Mouse (Mus musculus) left cerebral cortex, adult 11 months (tissue): ENCODE results near the gene Coil.
"Not testable (repeated sequence)": the region's sequence is repeated elsewhere in the genome, so short reads cannot be mapped to it uniquely, and the experiment has no call there.

Experiments
- DNase-seq: peaks from one replicate; pipeline ENCODE4 v3.0.0; 2022; ENCODE audit warnings: low spot score

Coil gene

DNA sequence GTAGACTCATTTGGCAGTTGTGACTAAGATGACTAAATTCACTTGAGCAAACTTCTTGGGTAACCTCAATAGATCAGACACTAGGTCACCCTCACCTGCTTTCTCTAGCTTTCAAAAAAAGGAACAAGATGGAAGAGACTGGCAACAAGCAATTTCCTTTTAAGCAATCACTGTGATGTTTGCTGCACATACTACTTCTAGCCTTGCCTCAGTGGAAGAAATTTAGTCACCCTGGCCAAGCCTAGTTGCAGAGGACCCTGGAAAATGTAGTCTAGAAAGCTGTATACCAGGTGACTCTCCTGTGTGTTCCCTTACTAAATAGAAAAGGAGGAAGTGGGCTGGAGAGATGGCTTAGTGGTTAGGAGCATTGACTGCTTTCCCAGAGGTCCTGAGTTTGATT is 36.4 kb downstream of the Coil start:
- DNase-seq, result no peak

DNA sequence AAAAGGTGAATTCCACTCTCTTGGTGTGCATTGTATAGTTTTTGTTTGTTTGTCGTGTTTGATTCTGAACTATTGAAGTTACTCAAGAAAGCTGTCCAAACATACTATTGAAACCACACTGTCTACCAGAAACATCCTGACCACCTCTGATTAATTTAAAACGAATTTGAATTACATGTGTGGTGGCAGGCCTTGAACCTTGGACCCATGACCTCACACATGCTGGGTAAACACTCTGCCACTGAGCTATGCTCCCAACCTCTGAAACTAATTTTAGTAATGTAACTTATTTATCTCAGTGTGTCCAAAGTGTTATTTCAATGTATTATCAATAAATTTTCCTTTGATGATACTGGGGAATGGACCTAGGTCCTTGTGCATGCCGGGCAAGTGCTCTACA is 37.5 kb downstream of the Coil start:
- DNase-seq, result no peak

DNA sequence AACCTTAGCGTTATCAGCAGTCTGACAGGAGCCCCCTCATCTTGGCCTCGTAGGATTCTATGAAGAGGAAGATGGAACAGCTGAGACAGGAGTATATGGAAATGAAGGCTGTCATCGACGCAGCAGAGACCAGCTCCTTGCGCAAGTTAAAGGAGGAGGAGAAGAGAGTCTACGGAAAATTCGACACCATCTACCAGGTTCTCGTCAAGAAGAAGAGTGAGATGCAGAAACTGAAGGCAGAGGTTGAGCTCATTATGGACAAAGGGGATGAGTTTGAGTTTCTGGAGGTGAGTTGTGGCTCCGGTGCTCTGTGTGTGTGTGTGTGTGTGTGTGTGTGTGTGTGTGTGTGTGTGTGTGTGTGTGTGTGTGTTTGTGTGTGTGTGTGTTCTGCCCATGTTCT is 39.0 kb downstream of the Coil start:
- DNase-seq, result no peak

DNA sequence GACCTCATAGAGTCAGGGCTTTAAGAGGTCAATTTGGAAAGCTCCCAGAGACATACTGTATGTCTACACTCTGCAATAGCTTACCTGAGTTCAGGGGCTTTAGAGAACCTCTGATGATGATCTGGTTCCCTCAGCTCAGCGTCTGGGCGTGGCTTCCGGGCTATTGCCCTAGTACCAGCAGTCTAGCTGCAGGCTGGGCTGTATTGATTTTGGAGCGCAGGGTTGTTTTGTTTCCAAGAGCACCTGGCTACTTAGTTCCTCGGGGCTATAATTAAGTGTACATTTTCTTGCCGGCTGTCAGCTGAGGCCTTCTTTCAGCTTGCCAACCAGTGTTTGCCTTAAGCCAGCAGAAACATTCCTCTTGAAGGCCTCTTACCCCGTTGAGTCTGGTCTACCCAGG is 39.4 kb downstream of the Coil start:
- DNase-seq, result no peak

DNA sequence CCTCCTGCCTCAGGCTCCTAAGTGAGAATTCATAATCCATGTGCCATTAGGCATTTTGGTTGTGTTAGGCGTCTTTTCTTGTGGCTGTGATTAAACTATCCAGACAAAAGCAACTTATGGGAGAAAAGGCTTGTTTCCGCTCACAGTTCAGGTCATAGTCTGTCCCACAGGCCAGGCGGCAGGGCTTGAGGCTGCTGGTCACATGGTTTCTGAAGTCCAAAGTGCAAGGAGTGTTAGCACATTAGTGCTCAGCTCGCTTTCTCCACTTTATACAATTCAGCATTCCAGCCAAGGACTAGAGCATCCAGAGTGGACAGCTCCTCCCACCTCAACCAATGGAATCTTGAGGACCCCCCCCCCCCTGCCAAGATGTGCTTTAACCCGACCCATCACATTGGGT is 42.2 kb downstream of the Coil start:
- DNase-seq, result no peak

DNA sequence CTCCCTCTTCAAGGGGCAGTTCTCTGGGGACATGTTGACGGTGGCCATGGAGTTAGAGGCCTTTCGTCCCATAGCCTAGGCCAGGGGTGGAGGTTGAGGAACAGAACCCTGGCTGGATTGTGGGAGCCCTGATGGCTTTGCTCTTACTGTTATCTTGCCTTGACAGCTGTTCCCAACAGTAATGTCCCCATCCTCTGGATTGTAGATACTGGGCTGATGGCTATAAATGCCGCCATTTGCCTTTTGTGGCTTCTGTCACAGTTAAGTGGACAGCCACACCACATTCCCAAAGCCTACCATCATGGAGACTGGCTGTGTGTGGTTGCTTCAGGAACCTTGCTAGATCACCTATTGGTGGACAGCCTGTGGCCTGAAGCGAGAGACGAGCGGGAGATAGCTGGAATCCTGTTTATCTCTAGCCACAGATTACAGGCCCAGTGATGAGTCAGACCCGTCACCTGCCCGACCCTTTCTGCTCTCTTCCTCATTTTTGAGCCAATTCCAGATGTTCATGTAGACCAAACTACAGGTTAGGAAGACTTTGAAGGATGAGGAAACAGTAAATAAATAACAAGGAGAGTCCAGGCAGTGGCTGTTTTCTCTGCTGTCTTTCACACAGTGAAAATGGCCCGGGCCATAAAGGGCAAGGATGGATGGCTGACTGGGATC is 47.6 kb downstream of the Coil start:
- DNase-seq, result no peak

DNA sequence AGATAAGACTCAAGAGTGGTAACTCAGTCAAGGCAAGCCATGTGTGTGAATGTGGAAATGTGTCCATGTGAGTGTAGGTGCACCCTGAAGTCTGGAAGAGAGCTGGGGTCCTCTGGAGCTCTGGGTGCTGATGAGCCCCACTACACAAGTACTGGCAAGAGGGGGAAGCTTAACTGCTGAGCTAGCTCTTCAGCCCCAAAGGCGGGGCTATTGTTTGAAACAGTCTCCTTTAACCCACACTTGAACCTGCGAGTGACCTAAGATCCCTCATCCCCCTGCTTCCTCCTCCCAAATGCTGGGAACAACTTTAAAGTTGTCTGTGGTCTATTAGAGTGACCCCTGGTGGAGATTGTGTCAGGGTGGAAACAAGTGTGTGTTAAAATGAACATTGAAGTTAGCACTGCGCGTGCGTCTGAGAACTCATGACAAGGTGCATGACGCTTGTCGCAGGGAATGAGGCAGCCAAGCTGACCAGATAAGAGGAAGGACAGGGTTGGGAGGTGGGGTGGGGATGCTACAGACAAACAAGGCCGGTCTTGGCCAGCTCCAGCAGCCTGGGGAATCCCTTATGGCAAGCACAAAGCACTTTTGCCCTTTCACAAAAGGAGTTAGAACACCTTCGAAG is 50.7 kb downstream of the Coil start:
- DNase-seq, result no peak

DNA sequence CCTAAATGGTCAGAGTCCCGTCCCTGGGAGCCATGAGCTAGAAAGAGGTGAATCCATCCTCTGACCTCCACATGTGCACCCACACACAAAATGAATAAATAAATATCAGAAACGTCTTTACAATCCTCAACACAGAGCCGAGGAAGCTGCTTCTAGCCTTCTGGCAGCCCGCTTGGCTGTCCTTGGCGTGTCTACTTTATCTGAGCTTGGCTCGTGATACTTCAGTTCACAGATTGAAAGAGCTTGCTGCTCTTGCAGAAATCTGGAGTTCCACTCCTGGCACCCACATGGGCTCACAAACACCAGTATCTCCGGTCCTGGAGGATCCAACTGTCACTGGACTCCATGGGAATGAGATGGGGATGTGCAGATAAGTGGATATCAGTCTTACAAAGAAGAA is 51.6 kb downstream of the Coil start:
- DNase-seq, result no peak

DNA sequence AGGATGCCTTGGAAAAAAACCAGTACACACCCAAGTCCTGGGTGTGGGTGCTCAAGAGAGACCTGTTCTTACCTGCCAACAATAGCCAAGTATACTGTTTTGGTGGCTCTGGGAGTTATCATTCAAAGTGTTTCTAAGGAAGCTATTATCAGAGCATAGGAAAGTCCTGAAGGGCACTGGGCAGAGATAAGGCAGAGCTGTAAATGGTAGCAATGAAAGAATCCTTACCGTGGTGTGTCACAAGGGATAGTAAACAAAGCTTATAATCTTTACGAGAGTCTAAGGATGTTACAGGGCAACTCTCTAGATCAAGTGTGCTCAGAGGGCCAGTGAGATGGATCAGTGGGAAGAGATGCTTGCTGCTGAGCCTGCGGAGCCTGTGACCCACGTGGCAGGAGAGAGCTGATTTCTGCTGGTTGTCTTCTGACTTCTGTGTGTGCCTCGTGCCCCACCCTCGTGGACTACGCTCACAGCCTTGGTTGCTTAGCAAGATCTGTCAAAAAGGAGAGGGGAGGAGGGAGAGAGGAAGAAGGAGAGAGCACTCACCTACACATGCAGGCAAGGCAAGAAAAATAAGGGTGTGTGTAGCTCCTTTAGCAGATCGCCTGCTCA is 52.2 kb downstream of the Coil start:
- no peak for DNase-seq

DNA sequence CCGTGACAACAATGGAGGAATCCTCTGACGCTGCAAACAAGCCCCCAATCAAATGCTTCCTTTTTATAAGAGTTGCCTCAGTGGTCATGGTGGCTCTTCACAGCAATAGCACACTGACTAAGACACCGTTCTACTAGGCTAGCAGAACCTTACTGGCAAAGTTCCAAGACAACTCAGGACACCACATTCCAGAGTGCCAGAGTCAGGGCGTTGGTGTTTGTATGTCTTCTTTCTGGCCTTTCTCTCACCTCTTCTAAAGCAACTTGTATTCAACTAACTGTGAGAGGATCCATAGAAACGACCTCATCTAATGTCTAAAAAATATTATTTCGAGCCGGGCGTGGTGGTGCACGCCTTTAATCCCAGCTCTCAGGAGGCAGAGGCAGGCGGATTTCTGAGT is 53.4 kb downstream of the Coil start:
- DNase-seq, result no peak

DNA sequence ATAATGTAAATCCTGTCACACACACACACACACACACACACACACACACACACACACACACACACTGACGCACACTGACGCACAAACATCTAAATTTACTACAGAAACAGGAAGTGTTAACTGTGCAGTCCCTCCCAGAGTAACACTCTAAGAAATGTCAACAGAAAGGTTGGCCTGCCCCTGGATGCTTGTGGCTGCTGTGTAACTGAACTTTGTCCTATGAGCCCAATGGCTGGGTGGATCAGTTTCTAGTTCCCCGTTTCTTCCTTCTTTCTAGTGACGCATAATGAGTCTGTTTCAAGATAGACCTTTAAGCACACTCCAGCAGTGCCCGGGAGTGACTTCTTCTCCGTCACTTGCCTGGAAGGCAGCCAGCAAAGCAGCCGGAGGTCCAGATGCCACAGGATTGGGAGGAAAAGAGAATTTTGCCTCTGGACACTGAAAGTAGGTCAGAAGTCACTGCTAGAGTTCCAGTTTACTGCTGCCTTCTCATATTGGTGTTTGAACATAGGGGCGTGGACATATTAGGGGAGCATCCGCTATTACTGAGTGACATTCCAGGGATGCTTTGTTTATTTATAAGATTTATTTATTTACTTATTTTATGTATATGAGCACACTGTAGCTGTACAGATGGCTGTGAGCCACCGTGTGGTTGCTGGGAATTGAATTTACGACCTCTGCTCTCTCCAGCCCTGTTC is 54.3 kb downstream of the Coil start:
- DNase-seq, result no peak

DNA sequence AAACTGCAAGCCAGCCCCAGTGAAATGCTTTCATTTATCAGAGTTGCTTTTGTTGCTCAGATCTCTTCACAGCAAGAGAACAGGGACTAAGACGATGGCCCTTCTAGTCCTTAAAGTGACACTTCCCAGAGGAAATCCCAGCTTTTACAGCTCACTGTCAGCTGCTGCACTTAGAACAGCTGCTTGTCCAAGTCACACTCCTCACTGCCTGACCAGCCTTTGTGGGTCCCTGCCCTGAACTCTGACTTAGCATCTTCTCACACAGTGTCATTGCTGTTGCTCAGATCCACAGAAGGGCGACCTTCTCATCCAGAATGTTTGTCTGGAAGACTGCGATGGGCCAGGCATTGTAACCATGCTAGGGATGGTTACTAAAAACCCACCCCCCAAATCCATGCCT is 55.6 kb downstream of the Coil start:
- no peak for DNase-seq

DNA sequence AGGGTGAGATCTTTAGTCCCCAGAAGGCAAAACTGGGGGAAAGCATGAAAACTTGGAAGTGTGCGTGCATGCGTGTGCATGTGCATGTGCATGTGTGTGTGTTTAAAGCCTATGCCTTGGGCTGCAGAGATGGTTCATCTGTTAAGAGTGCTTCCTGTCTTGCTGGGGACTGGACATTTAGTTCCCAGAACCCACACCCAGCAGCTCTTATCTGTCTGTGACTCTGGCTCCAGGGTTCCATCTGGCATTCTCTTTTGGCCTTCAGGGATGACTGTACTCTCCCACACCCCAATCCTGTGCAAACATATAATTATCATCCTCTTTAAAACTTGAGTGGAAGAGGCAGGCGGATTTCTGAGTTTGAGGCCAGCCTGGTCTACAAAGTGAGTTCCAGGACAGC is 56.1 kb downstream of the Coil start:
- DNase-seq, result no peak

DNA sequence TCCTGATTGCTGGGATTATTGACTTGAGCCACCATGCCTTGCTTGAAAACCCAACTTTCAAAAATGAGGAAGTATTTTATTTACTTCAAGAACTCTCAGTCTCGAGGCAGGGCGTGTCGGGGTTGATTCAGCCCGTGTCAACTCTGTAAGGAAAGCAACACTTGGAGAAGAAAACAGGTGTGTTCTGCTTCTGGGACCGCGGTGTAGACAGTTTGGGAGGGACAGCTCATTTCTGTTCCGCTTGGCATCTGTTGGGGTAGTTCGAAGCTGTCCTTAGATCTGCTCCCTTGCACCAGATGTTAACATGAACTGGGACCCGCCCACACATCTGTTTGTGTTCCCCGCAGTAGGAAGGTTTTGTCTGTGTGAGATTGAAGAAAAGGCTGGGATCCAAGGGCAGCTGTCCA is 57.9 kb downstream of the Coil start:
- no peak for DNase-seq

DNA sequence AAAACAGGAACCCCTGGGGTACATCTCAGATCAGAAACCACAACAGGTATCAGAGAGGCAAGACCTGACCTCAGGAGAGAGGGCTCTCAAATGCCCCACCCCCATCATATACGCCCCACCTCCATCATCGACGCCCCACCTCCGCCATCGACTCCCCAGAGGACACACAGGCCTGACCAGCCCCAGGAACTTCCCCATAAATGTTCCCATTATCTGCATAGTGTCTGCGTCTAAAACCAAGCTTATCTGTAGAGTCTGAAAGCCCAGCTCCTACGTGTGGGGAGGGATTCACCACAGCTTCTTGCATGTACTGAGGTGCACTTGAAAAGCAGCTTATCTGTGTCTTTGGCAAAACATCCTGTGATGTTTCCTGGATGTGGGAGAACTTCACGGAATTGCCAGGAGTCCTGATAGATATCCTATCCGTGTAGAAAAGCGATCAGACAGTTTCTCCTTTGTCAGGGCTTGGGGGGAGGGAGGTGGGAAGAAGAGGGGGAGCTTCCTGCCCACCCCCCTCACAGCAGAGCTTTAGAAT is 58.9 kb downstream of the Coil start:
- no peak for DNase-seq

DNA sequence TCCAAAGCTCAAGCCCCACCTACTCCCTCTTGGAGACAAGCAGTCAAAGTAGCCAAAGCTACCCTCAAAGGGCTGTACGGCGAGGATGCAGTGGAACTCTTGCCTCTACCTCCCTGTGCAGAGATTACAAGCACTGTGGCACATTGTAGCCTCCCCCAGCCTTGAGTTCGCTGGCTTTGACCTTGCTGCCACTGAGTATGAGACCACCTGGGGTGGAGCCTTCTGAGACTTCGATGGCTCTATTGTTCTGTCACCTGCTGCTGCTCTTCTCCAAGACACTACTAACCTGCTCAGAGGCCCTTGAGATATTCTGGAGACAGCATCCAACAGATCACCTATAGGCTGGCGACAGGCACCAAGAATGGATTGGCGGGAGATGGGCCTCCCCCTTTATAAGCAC is 60.5 kb downstream of the Coil start:
- DNase-seq, result no peak

DNA sequence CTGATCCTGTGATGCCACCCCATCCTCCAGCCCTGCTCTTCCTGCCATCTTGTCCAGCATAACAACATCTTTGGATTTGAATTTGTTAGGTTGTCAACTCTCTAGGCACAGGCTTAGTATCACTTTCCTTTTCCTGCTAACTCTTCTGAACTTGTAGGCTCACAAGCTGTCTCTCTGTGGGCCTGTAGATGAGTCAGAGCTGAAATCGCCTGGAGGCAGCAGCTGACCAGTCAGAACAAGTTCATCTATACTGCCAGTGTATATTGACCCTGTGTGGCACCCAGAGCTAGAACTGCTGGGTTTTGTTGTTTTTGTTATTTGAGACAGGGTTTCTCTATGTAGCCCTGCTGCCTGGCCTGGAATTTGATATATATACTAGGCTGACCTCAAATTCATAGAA is 61.1 kb downstream of the Coil start:
- no peak for DNase-seq

DNA sequence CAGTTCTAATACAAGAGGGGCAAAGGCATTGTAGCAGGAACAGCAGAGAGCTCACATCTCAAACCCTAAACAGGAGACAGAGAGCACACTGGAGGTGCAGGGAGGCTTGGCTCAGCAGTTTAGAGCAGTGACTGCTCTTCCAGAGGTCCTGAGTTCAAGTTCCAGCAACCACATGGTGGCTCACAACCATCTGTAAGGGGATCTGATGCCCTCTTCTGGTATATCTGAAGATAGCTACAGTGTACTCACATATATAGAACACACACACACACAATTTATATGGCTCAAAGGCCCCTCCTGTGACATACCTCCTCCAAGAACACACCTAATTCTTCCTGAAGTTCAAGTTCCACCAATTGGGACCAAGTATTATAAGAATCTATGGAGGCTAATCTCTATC is 64.5 kb downstream of the Coil start:
- DNase-seq, result no peak

DNA sequence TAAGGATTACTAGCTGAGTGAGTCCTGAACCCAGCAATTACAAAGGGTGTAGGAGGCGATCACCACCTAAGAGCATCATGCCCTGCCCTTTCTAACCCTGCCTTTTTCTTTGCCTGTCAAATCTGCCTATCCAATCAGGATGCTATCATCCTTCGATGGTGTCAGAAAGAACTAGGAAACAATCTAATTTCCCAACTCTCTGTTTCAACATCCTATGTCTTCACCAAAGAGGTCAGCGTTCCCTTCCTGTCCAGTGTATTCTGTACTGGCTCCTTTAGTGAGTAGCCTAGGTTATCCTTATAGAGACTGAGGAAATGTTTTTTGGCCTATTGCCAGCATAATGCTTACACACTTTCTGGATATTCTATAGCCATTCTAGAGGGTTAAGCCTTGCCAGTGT is 65.5 kb downstream of the Coil start:
- DNase-seq, result no peak

DNA sequence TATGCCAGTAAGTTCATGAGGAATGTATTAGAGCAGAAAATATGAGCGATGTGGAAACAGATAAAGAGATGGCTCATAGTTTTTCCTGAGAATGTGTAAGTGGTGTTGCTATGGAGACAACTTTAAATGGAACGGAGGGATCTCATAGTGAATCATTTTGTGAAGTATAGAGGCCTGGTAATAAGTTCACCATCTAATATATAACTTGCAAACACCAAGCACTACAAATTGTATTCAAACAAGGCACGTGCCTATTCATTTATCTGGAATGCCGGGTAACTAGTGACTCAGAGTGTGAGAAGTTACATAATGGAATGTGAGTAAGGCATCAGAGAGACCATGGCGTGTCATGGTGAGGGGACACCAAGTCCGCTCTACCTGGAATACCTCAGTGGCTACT is 68.4 kb downstream of the Coil start:
- no peak for DNase-seq

DNA sequence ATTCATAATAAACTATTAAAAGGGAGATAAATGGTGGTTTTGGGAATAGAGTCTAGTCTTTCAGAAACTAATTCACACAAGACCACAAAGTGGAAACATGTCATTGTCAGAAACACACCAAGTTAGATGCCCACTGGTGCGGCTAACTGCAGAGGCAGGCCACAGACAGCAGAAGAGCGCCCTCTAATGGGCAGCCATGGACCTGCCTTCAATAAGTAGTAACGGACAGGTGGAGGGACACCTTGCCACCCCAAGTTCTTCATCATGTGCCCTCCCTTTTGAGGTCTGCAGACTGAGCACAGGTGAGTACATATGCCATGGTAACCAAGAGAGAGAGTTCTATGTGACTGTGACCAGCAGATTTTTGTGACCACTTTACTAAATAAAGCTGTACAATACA is 69.3 kb downstream of the Coil start:
- no peak for DNase-seq

DNA sequence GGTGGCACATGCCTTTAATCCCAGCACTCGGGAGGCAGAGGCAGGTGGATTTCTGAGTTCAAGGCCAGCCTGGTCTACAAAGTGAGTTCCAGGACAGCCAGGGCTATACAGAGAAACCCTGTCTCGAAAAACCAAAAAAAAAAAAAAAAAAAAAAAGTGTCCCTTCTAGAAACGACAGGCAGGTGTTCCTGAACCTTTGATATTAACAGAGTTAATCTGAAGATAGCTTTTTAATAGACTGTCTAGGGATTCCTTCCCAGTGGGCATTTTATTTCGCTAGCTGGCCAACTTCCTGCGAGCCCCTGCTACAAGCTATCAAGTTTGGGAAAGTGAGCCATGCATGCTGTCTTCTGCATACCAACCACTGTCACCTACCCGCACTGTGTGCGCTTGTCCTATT is 71.0 kb downstream of the Coil start:
- not testable (repeated sequence) for DNase-seq
